Mouse (Mus musculus): ENCODE data around the gene Tenm4. TPM values are rescaled to one million over a fixed set of nuclear protein-coding genes. Genes with fewer than 3 reads are reported as not detected.

Tenm4 gene
- total RNA-seq, 2 experiments from 2014 or later, result 0.13 to 0.73 TPM

GRCm38 (mm10) chr7:96384726-96385500 is 213.9 kb downstream of the Tenm4 start:
- Histone ChIP-seq H3K27ac (no peak overlapping the region), H3K4me3 (no peak overlapping the region)
- TF ChIP-seq CTCF (IDR thresholded peaks at IDR 0.05), result no peak
- intact Hi-C loops (cut with DNase I), result no loop called here
- no peak for DNase-seq

- no peak for TF ChIP-seq CTCF (IDR thresholded peaks at IDR 0.05)
- Histone ChIP-seq H3K4me3 (no peak overlapping the region), H3K27ac (no peak overlapping the region)
- intact Hi-C loops (cut with DNase I), result no loop called here
- no peak for DNase-seq
Observed at GRCm38 (mm10) chr7:96385850-96386249, 214.8 kb downstream of the Tenm4 start.

GRCm38 (mm10) chr7:96390034-96390670 is 219.1 kb downstream of the Tenm4 start:
- no peak overlapping the region for H3K27ac ChIP-seq
- no peak for TF ChIP-seq CTCF (IDR thresholded peaks at IDR 0.05)
- intact Hi-C loops (cut with DNase I), result no loop called here
- H3K4me3 ChIP-seq, result no peak overlapping the region
- no peak for DNase-seq

GRCm38 (mm10) chr7:96390894-96391293 is 219.8 kb downstream of the Tenm4 start:
- intact Hi-C loops (cut with DNase I), result no loop called here
- H3K27ac ChIP-seq, result no peak overlapping the region
- DNase-seq, result no peak
- H3K4me3 ChIP-seq, result no peak overlapping the region
- no peak for TF ChIP-seq CTCF (IDR thresholded peaks at IDR 0.05)

GRCm38 (mm10) chr7:96391797-96392472 is 220.9 kb downstream of the Tenm4 start:
- no peak for TF ChIP-seq CTCF (IDR thresholded peaks at IDR 0.05)
- intact Hi-C loops (cut with DNase I), result no loop called here
- Histone ChIP-seq H3K27ac (no peak overlapping the region), H3K4me3 (no peak overlapping the region)
- DNase-seq, result no peak

GRCm38 (mm10) chr7:96392600-96392999 is 221.6 kb downstream of the Tenm4 start:
- DNase-seq, result no peak
- intact Hi-C loops (cut with DNase I), result no loop called here
- no peak overlapping the region for H3K27ac ChIP-seq
- TF ChIP-seq CTCF (IDR thresholded peaks at IDR 0.05), result no peak
- H3K4me3 ChIP-seq, result no peak overlapping the region

- intact Hi-C loops (cut with DNase I), result no loop called here
- TF ChIP-seq CTCF (IDR thresholded peaks at IDR 0.05), result no peak
- no peak overlapping the region for H3K4me3 ChIP-seq
- no peak overlapping the region for H3K27ac ChIP-seq
- no peak for DNase-seq
Observed at GRCm38 (mm10) chr7:96397940-96398339, 226.9 kb downstream of the Tenm4 start.

GRCm38 (mm10) chr7:96400411-96400810 is 229.4 kb downstream of the Tenm4 start:
- intact Hi-C loops (cut with DNase I), result no loop called here
- DNase-seq, result no peak
- no peak for TF ChIP-seq CTCF (IDR thresholded peaks at IDR 0.05)
- H3K27ac ChIP-seq, result no peak overlapping the region
- H3K4me3 ChIP-seq, result no peak overlapping the region

- no peak for DNase-seq
- no peak for TF ChIP-seq CTCF (IDR thresholded peaks at IDR 0.05)
- intact Hi-C loops (cut with DNase I), result no loop called here
- Histone ChIP-seq H3K27ac (no peak overlapping the region), H3K4me3 (no peak overlapping the region)
Observed at GRCm38 (mm10) chr7:96406630-96407214, 235.7 kb downstream of the Tenm4 start.

- DNase-seq, result no peak
- H3K4me3 ChIP-seq, result no peak overlapping the region
Observed at GRCm38 (mm10) chr7:96408161-96408889, 237.3 kb downstream of the Tenm4 start.

GRCm38 (mm10) chr7:96409323-96409880 is 238.4 kb downstream of the Tenm4 start:
- no peak for TF ChIP-seq CTCF (IDR thresholded peaks at IDR 0.05)
- intact Hi-C loops (cut with DNase I), result no loop called here
- Histone ChIP-seq H3K27ac (no peak overlapping the region), H3K4me3 (no peak overlapping the region)
- no peak for DNase-seq

More at GRCm38 (mm10) chr7:96408161-96408889, 237.3 kb downstream of the Tenm4 start:
- no peak overlapping the region for H3K27ac ChIP-seq
- intact Hi-C loops (cut with DNase I), result no loop called here
- TF ChIP-seq CTCF (IDR thresholded peaks at IDR 0.05), result no peak

- TF ChIP-seq CTCF (IDR thresholded peaks at IDR 0.05), result no peak
- intact Hi-C loops (cut with DNase I), result no loop called here
- DNase-seq, result no peak
- Histone ChIP-seq H3K27ac (no peak overlapping the region), H3K4me3 (no peak overlapping the region)
Observed at GRCm38 (mm10) chr7:96413822-96414221, 242.8 kb downstream of the Tenm4 start.
